Mouse (Mus musculus) embryonic stem cell, embryonic (primary cell): Measurements from ENCODE around the gene Ccdc6.

Experiments used
- CTCF ChIA-PET, 4 experiments: fragments of 300-600 bp in 2 of 4; fragments of 350-600 bp in 2 of 4; sonication (Branson Sonifier 250); formaldehyde crosslinking; loops; one replicate each; lab custom pipeline; 2022; ENCODE audit warnings: inconsistent platforms in 2 of 4; lab: Charles Lee
- POLR2A ChIA-PET, 4 experiments: fragments of 300-600 bp in 2 of 4; fragments of 350-600 bp in 2 of 4; sonication (Branson Sonifier 250); formaldehyde crosslinking; loops; one replicate each; lab custom pipeline; 2022; ENCODE audit warnings: antibody characterized with exemption in 4 of 4, inconsistent platforms in 1 of 4; lab: Charles Lee

Gene Ccdc6

GRCm38 (mm10) chr10:70166427-70166826 is 69.5 kb downstream of the Ccdc6 start:
- CTCF ChIA-PET, result interaction anchor here (0.5 to 5.2 kb wide), 12 partner anchors 11 to 653 kb away, joined by 3 to 21 read pairs (median 3); no protein-coding TSS in a partner anchor
- POLR2A ChIA-PET, result interaction anchor here in 1 of 4 experiments (0.6 to 1.4 kb wide), 3 partner anchors 19 to 776 kb away, joined by 3 to 4 read pairs (median 4); partner anchors contain the start of gene Slc16a9

GRCm38 (mm10) chr10:70167625-70168024 is 70.7 kb downstream of the Ccdc6 start:
- POLR2A ChIA-PET, result interaction anchor here in 1 of 4 experiments (1.1 to 1.4 kb wide), 3 partner anchors 13 to 26 kb away, joined by 3 to 4 read pairs (median 3); no protein-coding TSS in a partner anchor
- CTCF ChIA-PET, result interaction anchor here (0.7 to 5.2 kb wide), 5 partner anchors 11 to 53 kb away, joined by 3 to 21 read pairs (median 3); no protein-coding TSS in a partner anchor

GRCm38 (mm10) chr10:70168396-70168795 is 71.5 kb downstream of the Ccdc6 start:
- CTCF ChIA-PET, result no interaction called here
- POLR2A ChIA-PET, result interaction anchor here in 2 of 4 experiments (0.9 to 1.4 kb wide), 4 partner anchors 21 to 125 kb away, joined by 3 to 4 read pairs (median 4); no protein-coding TSS in a partner anchor

GRCm38 (mm10) chr10:70169044-70169443 is 72.1 kb downstream of the Ccdc6 start:
- CTCF ChIA-PET, result interaction anchor here in 1 of 4 experiments (0.5 kb wide), 1 partner anchor 32 kb away, joined by 4 read pairs; no protein-coding TSS in a partner anchor

GRCm38 (mm10) chr10:70173314-70173713 is 76.4 kb downstream of the Ccdc6 start:
- CTCF ChIA-PET, result interaction anchor here (0.5 to 2.3 kb wide), 32 partner anchors 8 to 514 kb away, joined by 3 to 14 read pairs (median 4); partner anchors contain the start of genes Ccdc6 (in 2 of the 4) and Slc16a9 (in 1 of the 4)

More at GRCm38 (mm10) chr10:70169044-70169443, 72.1 kb downstream of the Ccdc6 start:
- POLR2A ChIA-PET, result interaction anchor here in 2 of 4 experiments (0.6 to 1.9 kb wide), 5 partner anchors 13 to 124 kb away, joined by 3 to 5 read pairs (median 4); no protein-coding TSS in a partner anchor

GRCm38 (mm10) chr10:70174494-70175190 is 77.7 kb downstream of the Ccdc6 start:
- ChIA-PET POLR2A (interaction anchor here in 1 of 4 experiments (0.9 to 1.5 kb wide), 4 partner anchors 9 to 34 kb away, joined by 3 read pairs; no protein-coding TSS in a partner anchor), CTCF (interaction anchor here (0.6 to 2.3 kb wide), 15 partner anchors 9 to 687 kb away, joined by 3 to 12 read pairs (median 4); no protein-coding TSS in a partner anchor)

More at GRCm38 (mm10) chr10:70173314-70173713, 76.4 kb downstream of the Ccdc6 start:
- POLR2A ChIA-PET, result interaction anchor here in 2 of 4 experiments (1.2 to 1.4 kb wide), 3 partner anchors 13 to 41 kb away, joined by 3 to 4 read pairs (median 4); no protein-coding TSS in a partner anchor

GRCm38 (mm10) chr10:70180727-70181126 is 83.8 kb downstream of the Ccdc6 start:
- POLR2A ChIA-PET, result interaction anchor here in 2 of 4 experiments (0.7 to 1.2 kb wide), 2 partner anchors 24 to 34 kb away, joined by 3 read pairs; no protein-coding TSS in a partner anchor
- CTCF ChIA-PET, result interaction anchor here in 3 of 4 experiments (0.7 to 1.7 kb wide), 3 partner anchors 25 to 409 kb away, joined by 3 to 5 read pairs (median 3); no protein-coding TSS in a partner anchor

GRCm38 (mm10) chr10:70181279-70181972 is 84.5 kb downstream of the Ccdc6 start:
- ChIA-PET CTCF (interaction anchor here in 2 of 4 experiments (0.5 to 1.5 kb wide), 4 partner anchors 8 to 1122 kb away, joined by 3 to 6 read pairs (median 4); no protein-coding TSS in a partner anchor), POLR2A (interaction anchor here in 1 of 4 experiments (1.2 kb wide), 1 partner anchor 35 kb away, joined by 3 read pairs; no protein-coding TSS in a partner anchor)

GRCm38 (mm10) chr10:70183210-70184080 is 86.5 kb downstream of the Ccdc6 start:
- ChIA-PET POLR2A (no interaction called here), CTCF (interaction anchor here in 1 of 4 experiments (0.6 kb wide), 1 partner anchor 8 kb away, joined by 4 read pairs; no protein-coding TSS in a partner anchor)

- POLR2A ChIA-PET, result interaction anchor here in 3 of 4 experiments (0.6 to 1.5 kb wide), 6 partner anchors 9 to 108 kb away, joined by 3 read pairs; no protein-coding TSS in a partner anchor
- CTCF ChIA-PET, result interaction anchor here (0.5 to 3.4 kb wide), 21 partner anchors 9 to 819 kb away, joined by 3 to 22 read pairs (median 4); no protein-coding TSS in a partner anchor
These were observed 89.2 kb downstream of the Ccdc6 start for GRCm38 (mm10) chr10:70186136-70186535.

GRCm38 (mm10) chr10:70186586-70186985 is 89.7 kb downstream of the Ccdc6 start:
- POLR2A ChIA-PET, result interaction anchor here in 2 of 4 experiments (0.6 to 1.5 kb wide), 3 partner anchors 14 to 69 kb away, joined by 3 read pairs; no protein-coding TSS in a partner anchor
- CTCF ChIA-PET, result interaction anchor here (0.6 to 3.4 kb wide), 15 partner anchors 9 to 819 kb away, joined by 3 to 22 read pairs (median 5); no protein-coding TSS in a partner anchor

GRCm38 (mm10) chr10:70189864-70190263 is 92.9 kb downstream of the Ccdc6 start:
- ChIA-PET POLR2A (no interaction called here), CTCF (interaction anchor here in 3 of 4 experiments (0.5 to 1.1 kb wide), 5 partner anchors 14 to 107 kb away, joined by 3 to 4 read pairs (median 3); no protein-coding TSS in a partner anchor)

GRCm38 (mm10) chr10:70194283-70194682 is 97.4 kb downstream of the Ccdc6 start:
- POLR2A ChIA-PET, result interaction anchor here in 1 of 4 experiments (1.4 kb wide), 1 partner anchor 51 kb away, joined by 5 read pairs; the partner anchor contains the start of gene Slc16a9

GRCm38 (mm10) chr10:70195279-70195678 is 98.4 kb downstream of the Ccdc6 start:
- CTCF ChIA-PET, result interaction anchor here (0.5 to 1.6 kb wide), 30 partner anchors 9 to 619 kb away, joined by 3 to 12 read pairs (median 4); partner anchors contain the start of gene Slc16a9 (in 2 of the 4)
- POLR2A ChIA-PET, result interaction anchor here (0.6 to 1.4 kb wide), 8 partner anchors 10 to 102 kb away, joined by 3 to 5 read pairs (median 3); partner anchors contain the start of gene Slc16a9 (in 1 of the 4)

More at GRCm38 (mm10) chr10:70194283-70194682, 97.4 kb downstream of the Ccdc6 start:
- CTCF ChIA-PET, result no interaction called here

GRCm38 (mm10) chr10:70195786-70196185 is 98.9 kb downstream of the Ccdc6 start:
- CTCF ChIA-PET, result interaction anchor here (0.5 to 1.6 kb wide), 31 partner anchors 10 to 619 kb away, joined by 3 to 12 read pairs (median 4); partner anchors contain the start of gene Slc16a9 (in 2 of the 4)
- POLR2A ChIA-PET, result interaction anchor here (0.6 to 1.4 kb wide), 8 partner anchors 10 to 101 kb away, joined by 3 to 5 read pairs (median 3); partner anchors contain the start of gene Slc16a9 (in 1 of the 4)

GRCm38 (mm10) chr10:70196666-70197065 is 99.7 kb downstream of the Ccdc6 start:
- ChIA-PET POLR2A (interaction anchor here in 2 of 4 experiments (0.6 to 1.5 kb wide), 4 partner anchors 60 to 249 kb away, joined by 3 to 5 read pairs (median 3); no protein-coding TSS in a partner anchor), CTCF (interaction anchor here in 1 of 4 experiments (0.9 kb wide), 1 partner anchor 23 kb away, joined by 3 read pairs; no protein-coding TSS in a partner anchor)
